Mouse (Mus musculus) hindbrain, embryonic 16.5 days (tissue): ENCODE data around the gene Aldh5a1. TPM values are rescaled to one million over a fixed set of nuclear protein-coding genes. Genes with fewer than 3 reads are reported as not detected.
"Not testable (repeated sequence)": the region's sequence is repeated elsewhere in the genome, so short reads cannot be mapped to it uniquely, and the experiment has no call there.

Experiments
- ATAC-seq: fragments of 200-750 bp; cut with Nextera tagmentation; 2 replicates; pipeline ENCODE4 v1.8.0; 2017; ENCODE audit warnings: moderate TSS enrichment, moderate library complexity
- H3K27ac ChIP-seq: fragments of 300-500 bp; sonication (generic); 2 replicates; pipeline ENCODE4 v1.5.1; 2014; ENCODE audit warnings: low read depth, mild to moderate bottlenecking, control low read depth, low read length, moderate library complexity
- H3K27me3 ChIP-seq: fragments of 300-500 bp; sonication (generic); replicated peaks from 2 replicates; pipeline ENCODE4 v1.6.1; 2014; ENCODE audit warnings: low read length; ENCODE audit not compliant: control insufficient read depth, insufficient read depth
- H3K36me3 ChIP-seq: fragments of 300-500 bp; sonication (generic); 2 replicates; pipeline ENCODE4 v1.6.1; 2014; ENCODE audit warnings: mild to moderate bottlenecking, low read length, moderate library complexity, mixed read lengths; ENCODE audit not compliant: control insufficient read depth, insufficient read depth
- H3K4me1 ChIP-seq: fragments of 300-500 bp; sonication (generic); 2 replicates; pipeline ENCODE4 v1.6.1; 2014; ENCODE audit warnings: low read depth, low read length; ENCODE audit not compliant: control insufficient read depth, insufficient read depth
- H3K4me2 ChIP-seq: fragments of 300-500 bp; sonication (generic); 2 replicates; pipeline ENCODE4 v1.6.1; 2014; ENCODE audit warnings: mild to moderate bottlenecking, low read length, control low read depth, moderate library complexity
- H3K4me3 ChIP-seq: fragments of 300-500 bp; sonication (generic); 2 replicates; pipeline ENCODE4 v1.5.1; 2014; ENCODE audit warnings: mild to moderate bottlenecking, low read length, control low read depth, moderate library complexity
- H3K9ac ChIP-seq: fragments of 300-500 bp; sonication (generic); 2 replicates; pipeline ENCODE4 v1.6.1; 2014; ENCODE audit warnings: low read depth, mild to moderate bottlenecking, control low read depth, low read length, moderate library complexity
- H3K9me3 ChIP-seq: fragments of 300-500 bp; sonication (generic); 2 replicates; pipeline ENCODE4 v1.6.1; 2014; ENCODE audit warnings: mild to moderate bottlenecking, low read length, moderate library complexity; ENCODE audit not compliant: control insufficient read depth
- WGBS: fragments of 180-500 bp; shearing (Covaris S2); extraction: QIAGEN DNeasy Blood & Tissue Kit; methylation state at CpG from one replicate; pipeline ENCODE4 v1.1.7; 2014; 5-methylcytosine and 5-hydroxymethylcytosine counted together
- polyA plus RNA-seq: library from polyadenylated mRNA; unstranded; fragments of >200 nt; fragmentation: Nextera tagmentation; extraction: Ambion mirVana; gene quantifications from 2 replicates; pipeline ENCODE4 v1.2.1, GENCODE M21; 2015

Gene Aldh5a1
- 15.4 and 15.8 TPM in 2 replicates for polyA plus RNA-seq

- WGBS, result under 1% methylated on average over 69 of the region's 75 CpGs
- Histone ChIP-seq H3K9ac (peak within 1 kb of the TSS; percentile 98), H3K27me3 (no peaks in the 10 kb centered on the region), H3K27ac (peak within 1 kb of the TSS; percentile 91), H3K4me3 (peak within 1 kb of the TSS; percentile 97), H3K36me3 (no peaks in the 10 kb centered on the region), H3K9me3 (no peaks in the 10 kb centered on the region), H3K4me1 (peaks cover 14% of the 10 kb centered on the region), H3K4me2 (peak within 1 kb of the TSS; percentile 58)
- ATAC-seq, result peak; percentile 90
These were observed at the start of gene Aldh5a1 for GRCm38 (mm10) chr13:24937108-24937838. Gene Aldh5a1 (minus strand): TSS chr13:24937661.

GRCm38 (mm10) chr13:24985435-24985834 lies 48.0 kb upstream of the Aldh5a1 start:
- no peaks in the 10 kb centered on the region for H3K9me3 ChIP-seq
- peak; percentile 74 for ATAC-seq
- no peaks in the 10 kb centered on the region for H3K36me3 ChIP-seq
- no peaks in the 10 kb centered on the region for H3K27me3 ChIP-seq
- H3K27ac ChIP-seq, result no peak overlapping the region
- no peak overlapping the region for H3K4me2 ChIP-seq
- no peak overlapping the region for H3K9ac ChIP-seq
- no peak overlapping the region for H3K4me3 ChIP-seq
- no peaks in the 10 kb centered on the region for H3K4me1 ChIP-seq
- WGBS, result 41% methylated on average over 2 of the region's 2 CpGs

- WGBS, result 90% methylated on average over 6 of the region's 6 CpGs
These were observed 43.6 kb upstream of the Aldh5a1 start for GRCm38 (mm10) chr13:24981031-24981430.

GRCm38 (mm10) chr13:24977820-24978342 lies 40.4 kb upstream of the Aldh5a1 start:
- WGBS, result 86% methylated on average over 5 of the region's 5 CpGs
- no peak overlapping the region for H3K4me3 ChIP-seq
- no peak overlapping the region for H3K27ac ChIP-seq
- no peak overlapping the region for H3K9ac ChIP-seq
- H3K27me3 ChIP-seq, result no peaks in the 10 kb centered on the region
- ATAC-seq, result no peak
- no peaks in the 10 kb centered on the region for H3K4me1 ChIP-seq
- H3K36me3 ChIP-seq, result no peaks in the 10 kb centered on the region
- H3K9me3 ChIP-seq, result no peaks in the 10 kb centered on the region
- H3K4me2 ChIP-seq, result no peak overlapping the region

More at GRCm38 (mm10) chr13:24981031-24981430, 43.6 kb upstream of the Aldh5a1 start:
- no peaks in the 10 kb centered on the region for H3K4me1 ChIP-seq
- H3K9me3 ChIP-seq, result no peaks in the 10 kb centered on the region
- H3K27me3 ChIP-seq, result no peaks in the 10 kb centered on the region
- no peak overlapping the region for H3K4me3 ChIP-seq
- ATAC-seq, result no peak
- no peak overlapping the region for H3K27ac ChIP-seq
- H3K9ac ChIP-seq, result no peak overlapping the region
- H3K4me2 ChIP-seq, result no peak overlapping the region
- H3K36me3 ChIP-seq, result no peaks in the 10 kb centered on the region

- no peak overlapping the region for H3K4me2 ChIP-seq
- no peak overlapping the region for H3K27ac ChIP-seq
- H3K9me3 ChIP-seq, result no peaks in the 10 kb centered on the region
- H3K36me3 ChIP-seq, result no peaks in the 10 kb centered on the region
- no peaks in the 10 kb centered on the region for H3K4me1 ChIP-seq
- no peak overlapping the region for H3K9ac ChIP-seq
- peak; percentile 58 for ATAC-seq
- 56% methylated on average over 4 of the region's 4 CpGs for WGBS
- no peak overlapping the region for H3K4me3 ChIP-seq
- H3K27me3 ChIP-seq, result no peaks in the 10 kb centered on the region
These were observed 38.9 kb upstream of the Aldh5a1 start for GRCm38 (mm10) chr13:24976384-24976783.

- H3K36me3 ChIP-seq, H3K27me3 ChIP-seq, H3K4me3 ChIP-seq, H3K9me3 ChIP-seq, ATAC-seq, H3K9ac ChIP-seq, H3K4me2 ChIP-seq, H3K4me1 ChIP-seq, H3K27ac ChIP-seq: not testable (repeated sequence)
- 91% methylated on average over 3 of the region's 3 CpGs for WGBS
These were observed 34.3 kb upstream of the Aldh5a1 start for GRCm38 (mm10) chr13:24971776-24972175.

- no peaks in the 10 kb centered on the region for H3K9me3 ChIP-seq
- H3K9ac ChIP-seq, result peak overlapping the region; percentile 44
- no peaks in the 10 kb centered on the region; the same call in 1 of the 2 replicates for H3K27me3 ChIP-seq
- ATAC-seq, result peak; percentile 65
- peak overlapping the region; percentile 27 for H3K4me3 ChIP-seq
- no peaks in the 10 kb centered on the region for H3K36me3 ChIP-seq
- no peak overlapping the region for H3K27ac ChIP-seq
- H3K4me1 ChIP-seq, result no peaks in the 10 kb centered on the region
- H3K4me2 ChIP-seq, result peak overlapping the region; percentile 48
- WGBS, result 37% methylated on average over 5 of the region's 5 CpGs
These were observed 28.4 kb upstream of the Aldh5a1 start for GRCm38 (mm10) chr13:24965846-24966201.

- 21% methylated on average over 15 of the region's 15 CpGs for WGBS
- no peak overlapping the region for H3K27ac ChIP-seq
- H3K4me3 ChIP-seq, result peak overlapping the region; percentile 27
- ATAC-seq, result peak; percentile 78
- no peaks in the 10 kb centered on the region for H3K9me3 ChIP-seq
- H3K27me3 ChIP-seq, result no peaks in the 10 kb centered on the region; the same call in 1 of the 2 replicates
- H3K4me1 ChIP-seq, result no peaks in the 10 kb centered on the region
- no peaks in the 10 kb centered on the region for H3K36me3 ChIP-seq
- H3K9ac ChIP-seq, result peak overlapping the region; percentile 44; the same call in 1 of the 2 replicates
- peak overlapping the region; percentile 48 for H3K4me2 ChIP-seq
These were observed 27.8 kb upstream of the Aldh5a1 start for GRCm38 (mm10) chr13:24965130-24965845.

- Histone ChIP-seq H3K4me2 (no peak overlapping the region), H3K4me3 (no peak overlapping the region), H3K27ac (no peak overlapping the region), H3K9ac (no peak overlapping the region), H3K27me3 (no peaks in the 10 kb centered on the region), H3K4me1 (no peaks in the 10 kb centered on the region), H3K9me3 (no peaks in the 10 kb centered on the region), H3K36me3 (no peaks in the 10 kb centered on the region)
- WGBS, result 88% methylated on average over 8 of the region's 8 CpGs
- ATAC-seq, result no peak
These were observed 24.7 kb upstream of the Aldh5a1 start for GRCm38 (mm10) chr13:24962119-24962518.
